8 mouse cellular contexts compared by ENCODE assay signal in the genomic region with DNA sequence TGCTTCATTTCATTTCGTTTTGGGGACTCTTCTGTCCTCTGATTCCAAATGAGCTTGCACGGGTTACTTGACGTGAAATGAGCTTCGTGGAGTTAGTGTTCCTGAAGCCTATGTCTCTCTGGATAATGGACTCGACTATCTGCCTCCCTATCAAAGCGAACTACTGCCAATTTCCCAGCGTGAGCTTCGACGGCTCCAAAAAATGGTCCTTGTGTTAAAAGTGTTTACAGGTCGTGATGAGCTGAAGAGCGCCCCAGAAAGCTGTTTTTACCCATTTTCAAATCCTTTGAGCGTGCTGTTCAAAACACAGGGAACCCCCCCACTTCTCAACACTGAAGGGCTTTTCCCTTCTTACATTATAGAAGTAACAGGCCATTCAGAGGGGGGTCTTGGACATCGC. TPM values are rescaled to one million over a fixed set of nuclear protein-coding genes. Genes with fewer than 3 reads are reported as not detected.
DNase-seq lines count a peak whose midpoint lies in the region; ATAC-seq and TF ChIP-seq lines count a peak whose summit lies in the region.

No protein-coding gene starts in this region.

- peak overlapping the region; percentile 75 for H3K4me2 ChIP-seq in embryonic facial prominence, embryonic 13.5 days
- peak overlapping the region; percentile 56 for H3K4me2 ChIP-seq in limb, embryonic 14.5 days (replicated peaks; ENCODE audit: low read depth, low read length, severe bottlenecking)

- peak overlapping the region; percentile 70 for H3K9ac ChIP-seq in MEL (ENCODE audit: control insufficient read depth, low read depth, low read length, poor library complexity, severe bottlenecking)
- H3K9ac ChIP-seq in embryonic facial prominence, embryonic 13.5 days = peak overlapping the region; percentile 97
- H3K9ac ChIP-seq in limb, embryonic 14.5 days (ENCODE audit: low read depth, low read length, severe bottlenecking) = peak overlapping the region; percentile 99

- H3K4me1 ChIP-seq in kidney, adult 2 months (ENCODE audit: control insufficient read depth, insufficient read depth, low read length) = peaks cover 8% of the 10 kb centered on the region
- peaks cover 5 to 6% of the 10 kb centered on the region in 2 experiments; a peak in 3 of 4 replicates for H3K4me1 ChIP-seq in MEL (ENCODE audit: control insufficient read depth in 1 of 2, insufficient read depth in 2 of 2, low read length in 2 of 2)
- peaks cover 35% of the 10 kb centered on the region for H3K4me1 ChIP-seq in embryonic facial prominence, embryonic 13.5 days
- peaks cover 30% of the 10 kb centered on the region for H3K4me1 ChIP-seq in limb, embryonic 14.5 days (ENCODE audit: control insufficient read depth, insufficient read depth, low read length)

- no peak for DNase-seq in kidney, adult 2 months
- no peak for DNase-seq in kidney, postnatal 25 days
- DNase-seq in MEL (ENCODE audit: low read depth, low spot score) = no peak
- peak; percentile 27 for DNase-seq in limb, embryonic 14.5 days (ENCODE audit: low spot score)
- DNase-seq in telencephalon, adult 2 months (ENCODE audit: low read depth, low spot score) = peak; percentile 16
- no peak for DNase-seq in left cerebral cortex, adult 8-10 months (ENCODE audit: low spot score in 2 of 2)
- no peak for DNase-seq in ovary, postnatal 14 days (ENCODE audit: low spot score)

- H3K27ac ChIP-seq in kidney, adult 2 months (ENCODE audit: insufficient read depth, low read depth, low read length) = peak overlapping the region; percentile 66
- H3K27ac ChIP-seq in MEL (ENCODE audit: control insufficient read depth, low read depth, low read length) = no peak overlapping the region
- peak overlapping the region; percentile 93 for H3K27ac ChIP-seq in embryonic facial prominence, embryonic 13.5 days
- peak overlapping the region; percentile 92 for H3K27ac ChIP-seq in limb, embryonic 14.5 days (replicated peaks; ENCODE audit: low read depth, low read length)

- ATAC-seq in embryonic facial prominence, embryonic 13.5 days (ENCODE audit: insufficient number of reproducible peaks, insufficient read depth, low FRiP score, low TSS enrichment, low read depth) = no peak
- no peak for ATAC-seq in limb, embryonic 14.5 days (ENCODE audit: low FRiP score, low read depth)

- TF ChIP-seq CTCF in kidney, adult 2 months (conservative IDR thresholded peaks at IDR 0.05; ENCODE audit: insufficient read depth, insufficient read length, low read depth, low read length) = no peak
- TF ChIP-seq CTCF in MEL (IDR thresholded peaks at IDR 0.05 in 2 of 3, conservative IDR thresholded peaks at IDR 0.05 in 1 of 3; ENCODE audit: control insufficient read depth in 1 of 3, insufficient read depth in 1 of 3, low read depth in 2 of 3, low read length in 3 of 3, poor library complexity in 1 of 3, severe bottlenecking in 1 of 3) = no peak

- H3K27me3 ChIP-seq in kidney, adult 2 months (replicated peaks; ENCODE audit: control insufficient read depth, insufficient read depth, low read length) = no peaks in the 10 kb centered on the region
- H3K27me3 ChIP-seq in MEL (ENCODE audit: control insufficient read depth in 1 of 2, insufficient read depth in 2 of 2, low read length in 2 of 2) = no peaks in the 10 kb centered on the region
- no peaks in the 10 kb centered on the region for H3K27me3 ChIP-seq in embryonic facial prominence, embryonic 13.5 days
- H3K27me3 ChIP-seq in limb, embryonic 14.5 days (ENCODE audit: control insufficient read depth, insufficient read depth, low read length) = no peaks in the 10 kb centered on the region

- TF ChIP-seq RAD21 in MEL (IDR thresholded peaks at IDR 0.05; ENCODE audit: low read depth, low read length) = no peak

- peak overlapping the region; percentile 73 for H3K4me3 ChIP-seq in kidney, adult 2 months (ENCODE audit: insufficient read depth, low read depth, low read length)
- peak overlapping the region; percentile 68 to 76 for H3K4me3 ChIP-seq in MEL (ENCODE audit: control insufficient read depth in 1 of 2, insufficient read depth in 1 of 2, low read depth in 2 of 2, low read length in 2 of 2)
- H3K4me3 ChIP-seq in embryonic facial prominence, embryonic 13.5 days = peak overlapping the region; percentile 89
- peak overlapping the region; percentile 94 for H3K4me3 ChIP-seq in limb, embryonic 14.5 days (replicated peaks; ENCODE audit: low read length)

- no peaks in the 10 kb centered on the region for H3K9me3 ChIP-seq in MEL (replicated peaks; ENCODE audit: insufficient read depth, low read length)
- H3K9me3 ChIP-seq in embryonic facial prominence, embryonic 13.5 days = no peaks in the 10 kb centered on the region
- no peaks in the 10 kb centered on the region; the same call in 1 of the 2 replicates for H3K9me3 ChIP-seq in limb, embryonic 14.5 days (ENCODE audit: control insufficient read depth, low read length)

- H3K79me2 ChIP-seq in MEL (ENCODE audit: control insufficient read depth, insufficient read depth, low read length, poor library complexity) = peaks cover 21% of the 10 kb centered on the region

- 5% methylated on average over 13 of the region's 13 CpGs for WGBS in kidney, adult 2 months
- 5% methylated on average over 13 of the region's 13 CpGs for WGBS in embryonic facial prominence, embryonic 13.5 days
- 7% methylated on average over 13 of the region's 13 CpGs for WGBS in limb, embryonic 14.5 days

- no peak for TF ChIP-seq EP300 in MEL (IDR thresholded peaks at IDR 0.05; ENCODE audit: low read depth in 1 of 2, low read length in 2 of 2)

- H3K36me3 ChIP-seq in kidney, adult 2 months (ENCODE audit: control insufficient read depth, insufficient read depth, low read length) = no peaks in the 10 kb centered on the region
- H3K36me3 ChIP-seq in MEL (ENCODE audit: control insufficient read depth in 1 of 2, insufficient read depth in 2 of 2, low read length in 2 of 2) = peaks cover 0 to 14% of the 10 kb centered on the region in 2 experiments; a peak in 2 of 4 replicates
- no peaks in the 10 kb centered on the region for H3K36me3 ChIP-seq in embryonic facial prominence, embryonic 13.5 days
- H3K36me3 ChIP-seq in limb, embryonic 14.5 days (ENCODE audit: control insufficient read depth, insufficient read depth, low read length) = no peaks in the 10 kb centered on the region

- no peak for TF ChIP-seq POLR2A in kidney, adult 2 months (IDR thresholded peaks at IDR 0.05; ENCODE audit: low read depth, low read length)
- TF ChIP-seq POLR2A in MEL (IDR thresholded peaks at IDR 0.05; ENCODE audit: control insufficient read depth in 1 of 2, insufficient read depth in 1 of 2, low read depth in 1 of 2, low read length in 2 of 2, poor library complexity in 1 of 2) = no peak
- no peak for TF ChIP-seq POLR2A in limb, embryonic 14.5 days (IDR thresholded peaks at IDR 0.05; ENCODE audit: borderline replicate concordance, extremely low read depth, insufficient read depth, insufficient read length)

TF ChIP-seq in MEL, 35 proteins besides CTCF, POLR2A, EP300 and RAD21:
- TF ChIP-seq ELF1 (IDR thresholded peaks at IDR 0.05; ENCODE audit: low read depth, low read length) = no peak
- peak; percentile 35; the same call in 1 of the 2 replicates for TF ChIP-seq MAX (IDR thresholded peaks at IDR 0.05; ENCODE audit: low read length)
- TF ChIP-seq TCF12 (IDR thresholded peaks at IDR 0.05; ENCODE audit: low read depth, low read length) = no peak
- no peak for TF ChIP-seq ZMIZ1 (IDR thresholded peaks at IDR 0.05; ENCODE audit: low read depth, low read length)
- no peak for TF ChIP-seq UBTF (IDR thresholded peaks at IDR 0.05; ENCODE audit: borderline replicate concordance, insufficient read depth, low read depth, low read length)
- TF ChIP-seq E2F4 (IDR thresholded peaks at IDR 0.05; ENCODE audit: borderline replicate concordance, low read depth, low read length) = no peak
- 0 out of 2 replicates have a peak, but pooled peaks have one; percentile 41 for TF ChIP-seq CHD1 (IDR thresholded peaks at IDR 0.05; ENCODE audit: low read depth, low read length)
- TF ChIP-seq SIN3A (IDR thresholded peaks at IDR 0.05; ENCODE audit: low read length) = 0 out of 2 replicates have a peak, but pooled peaks have one; percentile 39
- no peak for TF ChIP-seq CHD2 (IDR thresholded peaks at IDR 0.05; ENCODE audit: low read length)
- no peak for TF ChIP-seq NELFE (IDR thresholded peaks at IDR 0.05; ENCODE audit: low read depth, low read length)
- TF ChIP-seq ZKSCAN1 (IDR thresholded peaks at IDR 0.05; ENCODE audit: low read depth, low read length) = no peak
- 0 out of 2 replicates have a peak, but pooled peaks have one; percentile 19 for TF ChIP-seq TBP (IDR thresholded peaks at IDR 0.05; ENCODE audit: low read depth, low read length)
- no peak for TF ChIP-seq POLR2AphosphoS5 (IDR thresholded peaks at IDR 0.05; ENCODE audit: borderline replicate concordance, low read depth, low read length)
- no peak for TF ChIP-seq POLR2AphosphoS2 (IDR thresholded peaks at IDR 0.05; ENCODE audit: low read length)

RNA-seq across cellular contexts. Expression of a gene that starts 0.7 kb away (rescaled TPM):
- polyA plus RNA-seq in kidney, adult 2 months (2012; rRNA removed) = 25.0 and 29.7 TPM in 2 replicates
- 2.6 and 3.2 TPM in 2 replicates for total RNA-seq in MEL (2012; rRNA removed)
- polyA plus RNA-seq in MEL (2012; ENCODE audit: insufficient read depth in 1 of 2, insufficient read length in 2 of 2, low read depth in 1 of 2, low replicate concordance in 2 of 2, missing spikeins in 1 of 2) = 10 to 100 TPM in 1 of 2 experiments, not detected in 1; 15.1 TPM
- 25.2 and 26.5 TPM in 2 replicates for polyA plus RNA-seq in embryonic facial prominence, embryonic 13.5 days (2015; fragmentation: Nextera tagmentation; extraction: Ambion mirVana)
- polyA plus RNA-seq in limb, embryonic 14.5 days (2012; rRNA removed) = 25.9 and 41.3 TPM in 2 replicates
- polyA plus RNA-seq in limb, embryonic 14.5 days (2014; fragmentation: Nextera tagmentation; extraction: Ambion mirVana) = 24.0 and 28.8 TPM in 2 replicates
- total RNA-seq in left cerebral cortex, adult 8-10 months (2022) = 10 to 100 TPM; 23.8 to 34.0 (median 26.8) TPM

Comparison
In these comparisons a context has a peak if more than half of its experiments do, and no peak if none do; other contexts are left out.
1. DNase-seq: peak in limb, embryonic 14.5 days (single experiment) and telencephalon, adult 2 months (single experiment); none in kidney, adult 2 months (single experiment), kidney, postnatal 25 days (0 of 2), MEL (single experiment), left cerebral cortex, adult 8-10 months (0 of 2) and ovary, postnatal 14 days (single experiment).
2. Peak in every context shown above with its lines, with median percentiles within 50 percentile points of each other: H3K4me3 ChIP-seq and H3K9ac ChIP-seq.